Mouse (Mus musculus): ENCODE results near the gene Trmt1.

- no peak for TF ChIP-seq CTCF (IDR thresholded peaks at IDR 0.05; ENCODE audit: borderline replicate concordance, insufficient read depth, low read length)
- no peak for TF ChIP-seq POLR2A (IDR thresholded peaks at IDR 0.05; ENCODE audit: low read depth, low read length)
Measured at GRCm38 (mm10) chr8:84650213-84650612, 35.9 kb upstream of the Trmt1 start.
